In the genomic region with DNA sequence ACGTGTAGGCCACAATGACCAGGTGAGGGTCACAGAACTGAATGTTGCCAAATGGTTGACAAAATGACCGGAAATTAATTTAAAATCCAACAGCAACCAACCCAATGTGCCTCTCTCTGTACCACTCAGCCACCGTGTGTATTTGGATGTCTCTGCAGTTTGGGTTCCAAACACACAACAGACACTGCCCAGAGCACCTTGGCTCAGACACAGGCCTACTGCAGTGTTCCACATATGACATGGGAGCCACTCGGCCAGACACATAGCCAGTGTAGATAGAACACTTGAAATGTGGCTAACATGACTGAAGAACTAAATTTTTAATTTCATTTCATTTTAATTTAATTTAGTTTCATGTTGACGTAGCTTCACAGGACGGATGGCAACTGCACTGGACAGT, we compare ENCODE assay signal across 17 mouse cellular contexts.
DNase-seq lines count a peak whose midpoint lies in the region; TF ChIP-seq lines count a peak whose summit lies in the region.
"Had no signal": no experiment of that assay in that cellular context is flagged by ENCODE, and none has a peak within 500 bp of the region (broad histone marks: within the 10 kb centered on the region; RNA-seq: fewer than 3 reads in every experiment).

No protein-coding gene starts in this region.

- H3K27me3 ChIP-seq in cerebellum, adult 2 months (ENCODE audit: control insufficient read depth, insufficient read depth, low read length): no peaks in the 10 kb centered on the region; the same call in 1 of the 2 replicates
- H3K27me3 ChIP-seq: CH12.LX; embryonic facial prominence, embryonic 12.5 days; forebrain, embryonic 13.5 days; forebrain, embryonic 15.5 days had no signal

- peaks cover 5% of the 10 kb centered on the region; the same call in 1 of the 2 replicates for H3K4me1 ChIP-seq in cerebellum, adult 2 months (ENCODE audit: control insufficient read depth, insufficient read depth, low read length)
- H3K4me1 ChIP-seq: embryonic facial prominence, embryonic 10.5 days; embryonic facial prominence, embryonic 12.5 days; forebrain, embryonic 13.5 days; forebrain, embryonic 15.5 days had no signal

- 0 out of 2 replicates have a peak, but pooled peaks have one; percentile 5 for TF ChIP-seq CTCF in cerebellum, adult 2 months (IDR thresholded peaks at IDR 0.05; ENCODE audit: borderline replicate concordance, insufficient read depth, low read depth, low read length)

- H3K4me3 ChIP-seq in cerebellum, adult 2 months (replicated peaks; ENCODE audit: insufficient read depth, low read depth, low read length): no peak overlapping the region
- H3K4me3 ChIP-seq: embryonic facial prominence, embryonic 10.5 days; embryonic facial prominence, embryonic 12.5 days; forebrain, embryonic 13.5 days; forebrain, embryonic 15.5 days had no signal

- TF ChIP-seq POLR2A in cerebellum, adult 2 months (IDR thresholded peaks at IDR 0.05; ENCODE audit: borderline replicate concordance, insufficient read depth, low read length): no peak

- H3K27ac ChIP-seq in cerebellum, adult 2 months (ENCODE audit: insufficient read depth, low read length): no peak overlapping the region
- H3K27ac ChIP-seq: embryonic facial prominence, embryonic 10.5 days; embryonic facial prominence, embryonic 12.5 days; forebrain, embryonic 13.5 days; forebrain, embryonic 15.5 days had no signal

- no peak for DNase-seq in cerebellum, adult 2 months
- DNase-seq in cerebellum, adult 8-10 months: no peak
- DNase-seq in cerebellum, postnatal 14 days: peak; percentile 28 to 68
- no peak for DNase-seq in cerebellum, adult 18-20 months
- DNase-seq in retina, embryonic 14.5 days (ENCODE audit: low spot score): peak; percentile 14
- no peak for DNase-seq in retina, postnatal 1 day
- DNase-seq: adrenal gland, adult 8-10 months; adrenal gland, postnatal 14 days; adrenal gland, postnatal 36 days; B cell, adult 2 months; cerebellum, adult 11-12 months; forebrain, postnatal 0 days had no signal

- WGBS in cerebellum, adult 2 months: 54% methylated on average over 6 of the region's 6 CpGs

Comparison
In these comparisons a context has a peak if more than half of its experiments do, and no peak if none do; other contexts are left out.
1. DNase-seq: peak in cerebellum, postnatal 14 days (2 of 2) and retina, embryonic 14.5 days (single experiment); none in cerebellum, adult 2 months (0 of 2), cerebellum, adult 8-10 months (single experiment), cerebellum, adult 18-20 months (0 of 2) and retina, postnatal 1 day (single experiment).